Mouse (Mus musculus) colon, adult 2 months (tissue): ENCODE data around the gene Ndufs7. TPM values are rescaled to one million over a fixed set of nuclear protein-coding genes. Genes with fewer than 3 reads are reported as not detected.

ENCODE experiments used
- polyA plus RNA-seq: library from polyadenylated mRNA; depleted of rRNA; stranded (reverse); fragments of >200 nt; gene quantifications from 2 replicates; pipeline ENCODE4 v1.2.3, GENCODE M21; 2012; rRNA removed

Ndufs7 gene
- 917 and 1,055 TPM in 2 replicates for polyA plus RNA-seq

GRCm38 (mm10) chr10:80248971-80249640, at the start of gene Ndufs7:
Gene Ndufs7, plus strand, starts transcription at chr10:80249121.

GRCm38 (mm10) chr10:80226416-80227165, 22.3 kb upstream of the Ndufs7 start, which contains the start of gene Mum1:
Gene Mum1, plus strand, starts transcription at chr10:80226434.

DNA sequence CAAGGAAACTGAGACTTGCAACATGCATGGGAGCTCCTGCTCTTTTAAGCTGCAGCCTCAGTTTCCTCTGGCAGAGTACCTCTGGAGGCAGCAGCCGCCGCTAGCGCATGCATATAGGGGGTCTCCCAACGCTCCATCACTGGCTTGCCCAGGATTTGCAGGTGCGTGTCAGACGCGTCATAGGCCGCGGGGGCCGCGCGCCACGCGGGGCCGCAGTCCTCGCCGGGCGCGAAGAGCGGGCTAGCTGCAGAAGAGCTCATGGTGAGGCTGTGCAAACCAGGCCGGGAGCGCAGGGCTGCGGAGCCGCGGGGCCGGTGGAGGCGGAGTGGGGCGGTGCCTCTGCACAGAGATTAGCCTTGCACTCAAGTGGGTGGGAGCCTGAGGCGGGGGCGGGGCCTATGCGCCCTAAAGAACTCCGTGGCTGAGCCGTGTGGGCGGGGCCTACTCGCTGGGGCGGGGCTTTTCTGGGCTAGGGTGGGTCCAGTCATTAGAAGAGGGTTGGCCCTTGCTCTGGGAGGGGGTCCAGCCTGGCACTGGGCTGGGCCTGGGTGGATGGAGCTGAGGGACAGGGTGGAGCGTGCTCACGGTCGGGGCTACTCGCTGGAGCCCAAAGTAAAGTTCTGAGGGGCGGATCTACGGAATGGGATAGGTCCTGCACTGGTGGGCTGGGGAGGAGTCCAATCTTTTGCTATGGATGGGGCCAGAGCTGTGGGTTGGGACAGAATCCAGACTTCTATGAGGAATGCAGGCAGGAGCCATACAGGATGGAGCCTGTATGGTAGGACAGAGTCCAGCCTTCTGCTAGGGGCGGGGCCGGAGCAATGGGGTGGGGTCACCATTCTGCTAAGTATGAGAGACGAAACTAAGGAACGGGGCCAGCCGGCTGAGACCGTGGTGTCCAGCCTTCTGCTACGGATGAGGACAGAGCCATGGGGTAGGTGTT, 12.0 kb downstream of the Ndufs7 start, which contains the start of the genes Gamt and Dazap1:
Gene Gamt, minus strand, starts transcription at position 371 of the 943 bp plus-strand sequence.
Gene Dazap1, plus strand, starts transcription at position 845 of the 943 bp plus-strand sequence.

GRCm38 (mm10) chr10:80292251-80293146, 43.6 kb downstream of the Ndufs7 start, which contains the start of gene Rps15:
Gene Rps15, plus strand, starts transcription at chr10:80292453.

DNA sequence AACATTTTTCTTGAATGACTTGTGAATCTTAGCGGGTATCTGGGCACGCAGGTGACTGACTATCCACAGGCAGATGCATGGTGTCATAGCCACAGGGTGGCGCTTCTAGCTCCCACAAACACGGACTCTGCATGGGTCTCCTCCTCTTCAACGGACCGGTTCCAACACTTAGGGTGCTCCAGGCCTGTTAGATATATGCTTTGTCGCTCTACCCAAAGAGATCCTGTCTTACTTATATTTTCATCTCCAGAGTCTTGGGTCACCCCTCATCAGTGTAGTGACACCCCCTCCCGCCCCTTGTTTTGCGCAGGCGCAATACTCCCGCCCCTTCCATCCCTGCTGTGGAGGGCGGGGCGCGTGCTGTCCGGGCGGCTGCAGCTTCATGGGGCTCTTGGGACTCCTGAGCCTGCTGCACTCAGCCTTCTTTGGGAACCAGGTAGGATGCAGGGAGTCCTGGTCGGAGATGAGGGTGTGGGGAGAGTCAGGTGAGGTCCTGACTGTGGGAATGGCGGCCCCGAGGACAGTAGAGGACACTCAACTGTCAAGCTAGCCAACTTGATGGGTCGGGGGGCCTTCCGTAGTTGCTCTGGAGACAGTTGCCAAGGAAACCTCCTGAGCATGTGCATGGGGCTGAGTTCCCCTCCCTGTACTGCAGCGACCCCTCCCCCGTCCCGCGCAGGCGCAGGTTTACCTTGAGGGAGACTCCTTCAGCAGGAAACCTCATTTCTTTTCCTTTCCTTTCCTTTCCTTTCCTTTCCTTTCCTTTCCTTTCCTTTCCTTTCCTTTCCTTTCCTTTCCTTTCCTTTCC, 46.9 kb downstream of the Ndufs7 start, which contains the start of gene Apc2:
Gene Apc2, plus strand, starts transcription at position 360 of the 808 bp plus-strand sequence.

Other genes starting within 250 kb of the Ndufs7 start
- 24.6 and 25.0 TPM in 2 replicates for gene Arhgap45, start 232.5 kb upstream of the Ndufs7 start, polyA plus RNA-seq
- 179 and 185 TPM in 2 replicates for gene Polr2e, start 209.3 kb upstream of the Ndufs7 start, polyA plus RNA-seq
- 332 and 514 TPM in 2 replicates for gene Gpx4, start 202.0 kb upstream of the Ndufs7 start, polyA plus RNA-seq
- gene Sbno2, start 143.6 kb upstream of the Ndufs7 start, polyA plus RNA-seq: 82.3 and 100 TPM in 2 replicates
- gene Stk11, start 133.3 kb upstream of the Ndufs7 start, polyA plus RNA-seq: 125 and 133 TPM in 2 replicates
- 2,828 and 3,041 TPM in 2 replicates for gene Atp5d, start 110.5 kb upstream of the Ndufs7 start, polyA plus RNA-seq
- 14.1 and 17.1 TPM in 2 replicates for gene Cbarp, start 108.3 kb upstream of the Ndufs7 start, polyA plus RNA-seq
- 174 and 187 TPM in 2 replicates for gene Midn, start 100.8 kb upstream of the Ndufs7 start, polyA plus RNA-seq
- 98.7 and 100 TPM in 2 replicates for gene Cirbp, start 83.1 kb upstream of the Ndufs7 start, polyA plus RNA-seq
- gene 1600002K03Rik, start 76.2 kb upstream of the Ndufs7 start, polyA plus RNA-seq: 18.0 and 23.5 TPM in 2 replicates
- 3.4 and 3.6 TPM in 2 replicates for gene Efna2, start 69.6 kb upstream of the Ndufs7 start, polyA plus RNA-seq
- 25.4 and 27.3 TPM in 2 replicates for gene Mum1, start 22.7 kb upstream of the Ndufs7 start, polyA plus RNA-seq
- gene Gamt, start 11.9 kb downstream of the Ndufs7 start, polyA plus RNA-seq: 12.4 and 22.1 TPM in 2 replicates
- 79.6 and 86.9 TPM in 2 replicates for gene Dazap1, start 12.4 kb downstream of the Ndufs7 start, polyA plus RNA-seq
- 1,702 and 2,447 TPM in 2 replicates for gene Rps15, start 43.3 kb downstream of the Ndufs7 start, polyA plus RNA-seq
- gene Apc2, start 46.9 kb downstream of the Ndufs7 start, polyA plus RNA-seq: 1.8 and 2.0 TPM in 2 replicates
- gene 2310011J03Rik, start 71.4 kb downstream of the Ndufs7 start, polyA plus RNA-seq: 55.6 and 67.7 TPM in 2 replicates
- gene Pcsk4, start 80.4 kb downstream of the Ndufs7 start, polyA plus RNA-seq: 20.6 and 24.0 TPM in 2 replicates
- 27.3 and 36.0 TPM in 2 replicates for gene Reep6, start 80.8 kb downstream of the Ndufs7 start, polyA plus RNA-seq
- gene Adamtsl5, start 99.3 kb downstream of the Ndufs7 start, polyA plus RNA-seq: 27.8 and 29.2 TPM in 2 replicates
- 0.38 and 0.71 TPM in 2 replicates for gene Plk5, start 107.3 kb downstream of the Ndufs7 start, polyA plus RNA-seq
- 23.9 and 24.3 TPM in 2 replicates for gene Mex3d, start 138.5 kb downstream of the Ndufs7 start, polyA plus RNA-seq
- gene Mbd3, start 150.4 kb downstream of the Ndufs7 start, polyA plus RNA-seq: 112 and 120 TPM in 2 replicates
- 2,050 and 2,937 TPM in 2 replicates for gene Uqcr11, start 157.7 kb downstream of the Ndufs7 start, polyA plus RNA-seq
- 84.9 and 86.2 TPM in 2 replicates for gene Tcf3, start 184.5 kb downstream of the Ndufs7 start, polyA plus RNA-seq
- gene Onecut3, start 245.7 kb downstream of the Ndufs7 start, polyA plus RNA-seq: 0.02 TPM in 1 of 2 replicates, not detected in the other